Mouse (Mus musculus) liver, embryonic 14.5 days (tissue): ENCODE data around the gene Trpv2. TPM values are rescaled to one million over a fixed set of nuclear protein-coding genes. Genes with fewer than 3 reads are reported as not detected.
A peak's percentile ranks its signal among the peaks of the same experiment; 100 is the strongest.

Source experiments
- ATAC-seq: fragments of 200-750 bp; cut with Nextera tagmentation; 2 replicates; pipeline ENCODE4 v1.8.0; 2017; ENCODE audit warnings: moderate number of reproducible peaks, mild to moderate bottlenecking, moderate library complexity; ENCODE audit not compliant: insufficient read depth
- DNase-seq, 3 experiments: peaks; one replicate each; pipeline ENCODE4 v3.0.0-alpha.2; 2012 to 2013; ENCODE audit warnings: low read depth in 3 of 3, low spot score in 3 of 3
- H3K27ac ChIP-seq: fragments of 300-500 bp; sonication (generic); 2 replicates; pipeline ENCODE4 v1.5.1; 2014; ENCODE audit warnings: moderate library complexity, mild to moderate bottlenecking, control low read depth, inconsistent platforms
- H3K27me3 ChIP-seq: fragments of 300-500 bp; sonication (generic); 2 replicates; pipeline ENCODE4 v1.6.1; 2014; ENCODE audit warnings: mild to moderate bottlenecking, low read length, moderate library complexity; ENCODE audit not compliant: control insufficient read depth, insufficient read depth
- H3K36me3 ChIP-seq: fragments of 300-500 bp; sonication (generic); replicated peaks from 2 replicates; pipeline ENCODE4 v1.6.1; 2014; ENCODE audit warnings: low read depth; ENCODE audit not compliant: control insufficient read depth, insufficient read depth
- H3K4me1 ChIP-seq, 2 experiments: fragments of 200-500 bp in 1 of 2; fragments of 300-500 bp in 1 of 2; sonication (generic) in 1 of 2; replicated peaks; 2 replicates each; pipeline ENCODE4 v1.6.1; 2012 to 2014; ENCODE audit warnings: antibody characterized with exemption in 1 of 2, inconsistent platforms in 1 of 2, low read length in 1 of 2; ENCODE audit not compliant: control insufficient read depth in 2 of 2, insufficient read depth in 2 of 2
- H3K4me2 ChIP-seq: fragments of 300-500 bp; sonication (generic); 2 replicates; pipeline ENCODE4 v1.6.1; 2014; ENCODE audit warnings: low read depth, mild to moderate bottlenecking, control low read depth, moderate library complexity
- H3K4me3 ChIP-seq, 2 experiments: fragments of 200-500 bp in 1 of 2; fragments of 300-500 bp in 1 of 2; sonication (generic) in 1 of 2; 2 replicates each; pipeline ENCODE4 v1.5.1; 2012 to 2014; ENCODE audit warnings: low read depth in 2 of 2, low read length in 2 of 2, mild to moderate bottlenecking in 2 of 2, control low read depth in 1 of 2, inconsistent platforms in 1 of 2, moderate library complexity in 1 of 2; ENCODE audit not compliant: insufficient read depth in 1 of 2
- H3K9ac ChIP-seq: fragments of 300-500 bp; sonication (generic); replicated peaks from 2 replicates; pipeline ENCODE4 v1.6.1; 2014; ENCODE audit warnings: mild to moderate bottlenecking, control low read depth, moderate library complexity
- H3K9me3 ChIP-seq: fragments of 300-500 bp; sonication (generic); 2 replicates; pipeline ENCODE4 v1.6.1; 2016; ENCODE audit warnings: low read length, mixed read lengths; ENCODE audit not compliant: control insufficient read depth
- CTCF ChIP-seq: IDR thresholded peaks from 2 replicates; pipeline ENCODE4 v1.5.1; 2016; ENCODE audit warnings: antibody characterized with exemption, low read depth, control low read depth
- EP300 ChIP-seq: IDR thresholded peaks from 2 replicates; pipeline ENCODE4 v1.6.1; 2016; ENCODE audit warnings: antibody characterized with exemption, low read depth
- WGBS: fragments of 180-500 bp; shearing (Covaris S2); extraction: QIAGEN DNeasy Blood & Tissue Kit; methylation state at CpG from one replicate; pipeline ENCODE4 v1.1.7; 2014; ENCODE audit not compliant: insufficient replicate concordance; 5-methylcytosine and 5-hydroxymethylcytosine counted together
- polyA plus RNA-seq, 2 experiments: library from polyadenylated mRNA; depleted of rRNA in 1 of 2; stranded (reverse) in 1 of 2; unstranded in 1 of 2; fragments of >200 nt; fragmentation: Nextera tagmentation in 1 of 2; extraction: Ambion mirVana in 1 of 2; gene quantifications; 2 replicates each; pipeline versions ENCODE4 v1.2.1 to v1.2.3; 2012 to 2014

Trpv2 gene
- polyA plus RNA-seq, 2 experiments, result 3.5 to 4.6 TPM

DNA sequence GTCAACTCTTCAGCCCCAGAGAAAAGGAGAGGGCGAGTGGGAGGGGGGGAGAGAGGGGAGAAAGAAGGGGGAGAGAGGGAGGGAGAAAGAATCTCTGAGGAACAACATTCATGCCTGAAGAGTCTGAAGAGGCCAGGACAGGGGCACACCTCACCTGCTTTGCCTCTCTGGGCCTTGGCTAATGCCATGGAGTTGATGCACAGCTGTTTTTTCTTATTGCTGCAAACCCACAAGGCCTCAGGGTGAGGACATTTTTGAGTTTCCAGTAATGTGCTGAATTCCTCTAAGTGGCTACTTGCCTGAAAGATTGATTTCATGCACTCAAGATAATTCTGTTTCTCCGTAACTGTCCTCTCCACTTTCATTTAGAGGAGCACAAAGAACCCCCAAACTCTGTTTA, 16.1 kb upstream of the Trpv2 start:
- TF ChIP-seq CTCF, result no peak
- no peak overlapping the region for H3K9ac ChIP-seq
- H3K27me3 ChIP-seq, result no peaks in the 10 kb centered on the region; the same call in 1 of the 2 replicates
- H3K4me3 ChIP-seq, result no peak overlapping the region
- DNase-seq, result no peak
- no peak for ATAC-seq
- peaks cover 8 to 10% of the 10 kb centered on the region in 2 experiments; a peak in 3 of 4 replicates for H3K4me1 ChIP-seq
- no peak overlapping the region for H3K4me2 ChIP-seq
- H3K36me3 ChIP-seq, result peaks cover 24% of the 10 kb centered on the region
- WGBS, result 72% methylated on average over 2 of the region's 2 CpGs
- no peak overlapping the region for H3K27ac ChIP-seq
- H3K9me3 ChIP-seq, result no peaks in the 10 kb centered on the region

DNA sequence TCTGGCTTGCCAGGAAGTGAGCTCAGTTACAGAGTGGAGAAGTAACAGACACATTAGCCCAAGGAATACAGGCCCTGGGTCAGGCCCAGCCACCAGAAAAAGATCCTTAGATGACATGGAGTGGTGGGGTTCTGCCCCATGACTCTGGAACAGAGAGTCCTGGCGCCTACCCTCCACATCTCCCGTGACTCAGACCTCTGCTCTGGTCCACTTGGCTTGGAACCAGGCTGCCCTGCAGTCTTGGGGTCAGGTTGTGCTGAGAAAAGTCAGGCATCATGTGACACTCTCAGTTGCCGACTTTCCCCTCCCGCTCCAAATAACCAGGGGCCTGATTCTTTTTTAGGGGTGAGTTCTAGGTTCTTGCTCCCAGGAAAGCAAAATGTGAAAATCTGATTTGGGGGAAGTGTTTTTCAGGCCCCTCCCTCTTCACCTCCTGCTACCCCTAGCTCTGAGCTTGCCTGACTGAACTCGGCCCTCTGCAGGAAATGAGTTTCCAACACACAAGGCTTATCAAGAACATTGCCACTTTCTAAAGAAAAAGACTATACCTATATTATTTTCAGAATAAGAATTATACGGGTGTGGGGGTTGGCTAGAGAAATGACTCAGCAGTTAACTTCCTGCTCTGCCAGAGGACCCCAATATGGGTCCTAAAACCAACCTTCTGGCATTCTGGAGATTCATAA, 15.2 kb upstream of the Trpv2 start:
- no peak for ATAC-seq

DNA sequence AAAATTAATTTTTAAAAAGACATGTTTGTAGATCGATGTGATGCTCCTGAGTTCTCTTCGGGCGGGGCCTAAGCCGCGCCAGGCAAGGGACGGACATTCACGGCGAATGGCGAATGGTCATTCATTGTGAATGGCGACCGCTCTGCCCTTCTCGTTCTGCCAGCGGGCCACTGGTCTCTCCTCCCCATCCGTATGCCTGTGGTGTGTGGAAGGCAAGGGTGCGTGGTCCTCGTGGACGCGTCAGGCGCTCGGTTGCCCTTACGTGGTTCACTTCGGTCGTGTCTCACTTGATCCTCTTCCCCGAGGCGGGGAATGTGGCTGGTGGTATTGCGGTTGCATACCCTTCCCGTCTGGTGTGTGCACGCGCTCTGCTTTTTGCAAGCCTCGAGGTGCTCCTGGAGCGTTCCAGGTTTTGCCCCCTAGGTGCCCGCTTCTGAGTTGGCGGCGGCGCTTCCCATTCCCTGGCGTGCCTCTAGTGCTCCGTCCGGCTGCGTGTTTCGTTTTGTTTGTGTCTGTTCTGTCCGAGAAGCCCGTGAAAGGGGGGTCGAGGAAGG, 13.7 kb upstream of the Trpv2 start:
- DNase-seq (no peak), ATAC-seq (no peak)
- Histone ChIP-seq H3K27me3 (no peaks in the 10 kb centered on the region; the same call in 1 of the 2 replicates), H3K4me3 (peak overlapping the region; percentile 49 to 57), H3K36me3 (no peaks in the 10 kb centered on the region; the same call in 1 of the 2 replicates), H3K9ac (peak overlapping the region; percentile 40; the same call in 1 of the 2 replicates), H3K4me1 (no peaks in the 10 kb centered on the region; a peak in 1 of 4 replicates), H3K27ac (no peak overlapping the region), H3K4me2 (peak overlapping the region; percentile 72), H3K9me3 (no peaks in the 10 kb centered on the region)
- TF ChIP-seq EP300 (no peak), CTCF (no peak)
- 33% methylated on average over 43 of the region's 43 CpGs for WGBS

More for the DNA sequence above, 15.2 kb upstream of the Trpv2 start:
- no peak for DNase-seq
- no peaks in the 10 kb centered on the region for H3K9me3 ChIP-seq
- H3K4me3 ChIP-seq, result no peak overlapping the region
- no peak overlapping the region for H3K4me2 ChIP-seq
- H3K4me1 ChIP-seq, result peaks cover 3 to 5% of the 10 kb centered on the region in 2 experiments; a peak in 3 of 4 replicates
- H3K9ac ChIP-seq, result no peak overlapping the region
- H3K27me3 ChIP-seq, result no peaks in the 10 kb centered on the region; the same call in 1 of the 2 replicates
- 40% methylated on average over 6 of the region's 6 CpGs for WGBS
- no peak overlapping the region for H3K27ac ChIP-seq
- H3K36me3 ChIP-seq, result peaks cover 14% of the 10 kb centered on the region
- TF ChIP-seq EP300 (no peak), CTCF (no peak)

DNA sequence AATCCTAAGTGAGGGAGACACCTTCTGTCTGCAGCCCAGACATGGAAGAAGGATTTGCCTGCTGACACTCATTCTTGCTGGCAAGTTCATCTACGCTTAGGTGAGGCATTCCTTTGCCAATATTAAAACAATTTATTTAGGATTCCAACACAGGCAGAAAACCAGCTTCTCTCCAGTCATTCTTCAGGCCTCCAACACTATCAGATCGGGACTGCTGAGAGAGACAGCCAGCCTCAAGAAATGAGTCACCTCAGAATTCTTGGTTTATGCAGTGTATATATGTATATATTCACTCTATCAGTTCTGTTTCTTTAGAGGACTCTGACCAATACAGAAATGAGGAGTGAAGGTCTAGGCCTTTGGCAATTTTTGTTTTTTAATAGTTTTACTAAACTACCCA, 10.7 kb upstream of the Trpv2 start:
- no peaks in the 10 kb centered on the region; the same call in 1 of the 2 replicates for H3K27me3 ChIP-seq
- H3K36me3 ChIP-seq, result no peaks in the 10 kb centered on the region
- WGBS, result 64% methylated on average over 2 of the region's 2 CpGs
- TF ChIP-seq EP300, result no peak
- no peak for TF ChIP-seq CTCF
- H3K9ac ChIP-seq, result no peak overlapping the region
- no peak overlapping the region for H3K27ac ChIP-seq
- no peak overlapping the region for H3K4me3 ChIP-seq
- H3K4me1 ChIP-seq, result no peaks in the 10 kb centered on the region; a peak in 1 of 4 replicates
- no peak overlapping the region for H3K4me2 ChIP-seq
- ATAC-seq (no peak), DNase-seq (no peak)
- H3K9me3 ChIP-seq, result no peaks in the 10 kb centered on the region

DNA sequence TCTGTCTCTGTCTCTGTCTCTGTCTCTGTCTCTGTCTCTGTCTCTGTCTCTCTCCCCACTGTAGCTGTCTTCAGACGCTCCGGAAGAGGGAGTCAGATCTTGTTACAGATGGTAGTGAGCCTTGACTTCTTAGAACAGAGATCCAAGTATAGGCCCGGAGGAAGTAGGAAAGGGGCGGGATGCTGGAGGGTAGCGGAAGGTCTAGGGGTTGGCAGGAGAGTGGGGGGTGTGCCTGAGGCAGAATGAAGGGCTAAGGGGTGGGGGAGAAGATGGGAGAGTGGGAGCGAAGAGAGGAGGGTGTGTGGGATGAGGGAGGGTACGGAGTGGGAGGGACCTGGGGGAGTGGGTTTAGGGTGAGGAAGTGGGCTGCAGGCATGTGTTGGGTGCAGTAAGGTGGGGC, 8.5 kb upstream of the Trpv2 start:
- TF ChIP-seq CTCF (no peak), EP300 (no peak)
- H3K9me3 ChIP-seq, result no peaks in the 10 kb centered on the region
- H3K36me3 ChIP-seq, result no peaks in the 10 kb centered on the region
- no peak overlapping the region for H3K9ac ChIP-seq
- H3K27me3 ChIP-seq, result no peaks in the 10 kb centered on the region; the same call in 1 of the 2 replicates
- H3K4me3 ChIP-seq, result no peak overlapping the region
- H3K4me2 ChIP-seq, result no peak overlapping the region
- H3K4me1 ChIP-seq, result no peaks in the 10 kb centered on the region
- H3K27ac ChIP-seq, result no peak overlapping the region
- 41% methylated on average over 7 of the region's 7 CpGs for WGBS
- DNase-seq (no peak), ATAC-seq (no peak)
